Mouse (Mus musculus) embryo, embryonic 11.5 days (tissue): ENCODE results near the gene Zfp335.

Experiments used
- DNase-seq: peaks from one replicate; pipeline ENCODE4 v3.0.0-alpha.2; 2012; ENCODE audit warnings: low read depth, low spot score

The Zfp335 gene

DNA sequence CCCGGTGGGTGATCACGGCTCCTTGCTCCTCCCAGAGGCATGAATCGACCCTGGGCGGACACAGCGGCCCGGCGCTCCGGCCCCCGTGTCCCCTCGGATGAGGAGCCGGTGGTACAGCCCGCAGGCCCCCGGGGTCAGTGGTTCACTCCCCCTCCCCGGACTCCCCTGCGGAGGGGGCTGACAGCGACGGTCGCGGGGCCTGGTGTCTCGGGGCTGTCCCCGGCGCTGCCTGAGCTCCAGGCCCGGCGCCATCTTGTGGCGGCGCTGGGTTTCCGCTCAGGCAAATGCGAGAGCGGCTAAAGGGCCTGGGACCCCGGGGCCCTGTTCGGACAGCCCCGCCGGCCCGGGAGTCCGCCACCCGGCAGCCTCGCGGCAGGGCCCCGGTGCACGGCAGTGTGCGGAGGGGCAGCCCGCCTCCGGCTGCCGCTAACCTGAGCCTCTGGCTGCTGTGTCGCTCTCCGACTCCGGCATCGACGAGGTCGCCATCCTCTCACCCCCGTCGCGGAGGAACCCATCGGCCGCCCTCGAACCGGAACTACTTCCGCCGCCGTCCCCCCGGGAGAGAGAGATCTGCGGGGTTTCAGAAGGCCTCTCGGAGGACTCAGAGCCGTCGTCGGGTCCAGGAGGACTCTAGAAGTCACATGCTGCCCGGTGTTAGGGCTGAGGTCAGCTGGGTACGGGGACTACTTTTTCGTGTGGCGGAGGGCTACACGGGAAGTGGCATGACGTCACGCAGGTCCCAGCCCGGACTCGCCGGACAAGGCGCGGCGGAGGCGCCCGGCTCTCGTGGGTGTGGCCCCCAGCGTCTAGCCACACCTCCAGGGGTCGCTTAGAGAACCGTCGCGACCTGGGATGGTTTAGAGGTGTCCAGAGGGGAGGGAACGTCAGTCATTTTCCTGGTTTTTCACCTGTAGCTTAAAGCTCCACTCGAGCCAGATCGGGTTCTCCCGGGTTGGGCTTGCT is at the start of gene Zfp335:
Zfp335 (minus strand) TSS at position 672 of the 963 bp plus-strand sequence.
- peak; percentile 91 for DNase-seq

DNA sequence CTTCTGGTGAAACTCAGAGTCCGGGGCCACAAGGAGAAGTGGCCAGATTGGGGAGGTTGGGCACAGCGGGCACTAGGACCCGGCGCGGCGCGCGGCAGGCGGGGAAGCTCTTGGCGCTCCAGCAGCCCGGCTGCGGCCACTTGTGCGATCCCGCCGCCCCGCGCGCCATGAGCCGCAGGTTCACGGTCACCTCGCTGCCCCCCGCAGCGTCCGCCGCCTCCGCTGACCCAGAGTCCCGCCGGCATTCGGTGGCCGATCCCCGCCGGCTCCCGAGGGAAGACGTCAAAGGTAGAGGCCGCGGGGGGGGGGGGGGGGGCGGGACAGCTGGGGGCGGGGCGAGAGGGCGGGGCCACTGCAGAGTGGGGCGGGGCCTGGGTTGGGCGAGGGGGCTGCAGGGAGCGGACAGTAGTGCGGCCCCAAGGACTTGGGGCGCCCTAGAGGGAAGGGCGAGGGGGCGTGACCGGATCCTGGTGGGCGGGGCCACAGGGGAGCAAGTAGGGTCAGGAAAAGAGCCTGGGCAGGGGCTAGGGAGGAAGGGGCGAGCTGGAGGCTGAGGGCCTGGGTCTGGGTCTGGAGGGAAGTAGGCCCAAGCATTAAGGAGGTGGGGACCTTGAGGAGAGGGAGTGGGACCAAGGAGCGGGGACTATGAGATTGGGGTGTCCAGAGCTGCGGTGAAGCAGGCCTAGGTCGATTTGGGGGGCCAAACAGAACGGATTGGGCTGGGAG is 49.3 kb upstream of the Zfp335 start, which contains the start of gene Slc12a5:
Slc12a5 (plus strand) TSS at position 87 of the 726 bp plus-strand sequence.
- no peak for DNase-seq

DNA sequence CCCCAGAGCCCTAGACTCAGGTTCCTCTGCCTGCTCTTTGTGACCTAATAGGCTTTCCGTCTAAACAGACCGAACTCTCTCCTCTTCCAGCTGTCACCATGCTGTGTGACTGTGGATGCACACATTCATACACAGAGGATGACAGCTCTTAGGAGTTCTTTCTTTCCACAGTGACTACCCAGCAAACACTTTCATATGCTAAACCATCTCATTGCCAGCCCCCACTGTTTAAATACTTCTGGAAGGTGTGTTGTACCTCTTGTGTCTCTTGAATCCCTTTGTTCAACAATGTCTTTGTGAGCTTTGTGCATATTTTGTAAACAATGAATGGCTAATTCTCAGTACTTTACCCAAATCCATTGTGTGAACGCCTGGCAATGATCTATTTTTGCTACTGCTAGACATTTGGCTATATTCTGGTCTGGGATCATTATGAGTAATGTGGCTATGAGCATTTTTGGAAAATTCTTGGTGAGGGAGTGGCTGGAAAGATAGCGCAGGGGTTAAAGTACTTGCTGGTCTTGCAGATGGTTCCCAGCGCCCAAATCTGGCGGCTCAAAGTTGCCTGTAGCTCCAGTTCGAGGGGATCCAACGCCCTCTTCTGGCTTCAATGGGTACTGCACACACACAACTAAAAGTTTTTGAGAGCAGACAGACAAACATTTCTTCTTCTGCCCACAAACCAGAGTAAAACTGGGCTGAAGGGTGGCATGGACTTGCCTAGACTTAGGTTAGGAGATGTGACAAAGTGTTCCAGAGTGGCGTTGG is 46.2 kb upstream of the Zfp335 start:
- no peak for DNase-seq

DNA sequence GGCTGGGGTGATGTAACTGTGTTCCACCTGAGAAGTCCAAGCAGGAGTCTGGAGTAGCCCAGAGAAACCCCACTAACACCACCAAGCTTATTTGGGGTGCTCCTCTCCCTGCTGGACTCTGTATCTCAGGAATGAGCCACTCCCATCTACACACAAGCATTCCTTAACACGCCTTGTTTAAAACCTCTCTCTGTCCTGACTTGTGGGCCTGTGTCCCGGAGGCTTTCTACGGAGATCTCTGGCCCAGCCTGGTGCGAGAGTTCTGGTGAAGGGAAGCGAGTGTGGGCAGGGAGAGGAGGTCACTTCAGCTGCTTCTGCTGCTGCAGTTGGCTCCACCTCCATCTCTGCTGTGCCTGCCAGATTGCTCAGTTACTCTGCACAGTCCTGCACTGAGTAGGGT is 44.6 kb upstream of the Zfp335 start:
- no peak for DNase-seq

DNA sequence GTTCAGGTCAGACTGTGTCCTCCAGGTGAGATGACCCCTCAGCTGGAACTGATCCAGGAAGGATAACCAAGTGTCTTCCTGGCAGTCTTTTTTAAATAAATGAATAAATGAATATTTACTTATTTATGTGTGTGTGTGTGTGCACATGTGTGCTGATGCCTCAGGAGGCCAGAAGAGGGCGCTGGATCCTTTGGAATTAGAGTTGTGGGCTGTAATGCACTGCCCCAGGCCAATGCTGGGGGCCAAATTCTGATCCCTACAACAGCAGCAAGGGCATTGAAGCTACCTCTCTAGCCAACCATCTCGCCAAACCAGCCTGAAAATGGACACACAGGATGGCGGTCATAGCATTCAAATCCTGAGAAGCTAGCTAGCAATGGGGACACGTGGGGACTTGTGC is 44.2 kb upstream of the Zfp335 start:
- DNase-seq: no peak

DNA sequence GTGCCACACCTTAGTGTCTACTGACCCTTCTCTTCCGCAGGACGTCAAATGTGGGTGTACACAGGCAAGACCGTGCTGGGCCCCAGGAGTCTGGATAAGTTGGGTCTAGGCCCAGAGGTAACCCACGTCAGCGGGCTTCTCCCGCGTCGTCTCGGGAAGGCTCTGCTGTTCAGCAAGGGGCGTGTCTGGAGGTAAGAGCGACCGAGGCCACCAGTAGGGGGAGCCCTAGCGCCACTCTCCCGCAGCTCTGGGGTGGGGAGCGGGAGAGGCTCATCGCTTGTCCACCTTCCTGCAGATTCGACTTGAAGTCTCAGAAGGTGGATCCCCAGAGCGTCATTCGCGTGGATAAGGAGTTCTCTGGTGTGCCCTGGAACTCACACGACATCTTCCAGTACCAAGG is 41.7 kb upstream of the Zfp335 start:
- no peak for DNase-seq

DNA sequence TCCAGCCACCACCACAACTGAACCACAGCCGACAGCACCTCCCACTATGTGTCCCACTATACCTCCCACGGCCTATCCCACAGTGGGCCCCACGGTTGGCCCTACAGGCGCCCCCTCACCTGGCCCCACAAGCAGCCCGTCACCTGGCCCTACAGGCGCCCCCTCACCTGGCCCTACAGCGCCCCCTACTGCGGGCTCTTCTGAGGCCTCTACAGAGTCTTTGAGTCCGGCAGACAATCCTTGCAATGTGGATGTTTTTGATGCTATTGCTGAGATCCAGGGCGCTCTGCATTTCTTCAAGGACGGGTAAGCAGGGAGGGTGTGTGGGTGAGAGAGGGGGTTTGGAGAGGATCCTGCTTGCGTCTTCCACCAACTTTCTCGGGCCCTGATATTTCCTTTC is 40.9 kb upstream of the Zfp335 start:
- no peak for DNase-seq

DNA sequence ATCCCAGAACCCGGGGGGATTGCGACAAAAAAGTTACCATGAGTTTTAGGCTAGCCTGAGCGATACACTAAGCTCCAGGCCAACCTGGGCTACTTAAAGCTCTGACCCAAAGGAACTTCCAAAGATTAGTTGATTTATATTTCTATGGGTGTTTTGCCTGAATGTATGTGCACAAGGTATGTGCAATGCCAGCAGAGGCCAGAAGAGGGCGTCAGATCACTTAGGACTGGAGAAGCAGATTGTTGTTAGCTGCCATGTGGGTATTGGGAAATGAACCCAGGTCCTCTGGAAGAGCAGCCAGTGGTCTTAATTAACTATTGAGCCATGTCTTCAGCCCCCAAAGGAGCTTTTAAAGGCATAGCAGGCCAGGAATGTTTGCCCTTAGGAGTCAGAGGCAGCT is 40.2 kb upstream of the Zfp335 start:
- DNase-seq: no peak

DNA sequence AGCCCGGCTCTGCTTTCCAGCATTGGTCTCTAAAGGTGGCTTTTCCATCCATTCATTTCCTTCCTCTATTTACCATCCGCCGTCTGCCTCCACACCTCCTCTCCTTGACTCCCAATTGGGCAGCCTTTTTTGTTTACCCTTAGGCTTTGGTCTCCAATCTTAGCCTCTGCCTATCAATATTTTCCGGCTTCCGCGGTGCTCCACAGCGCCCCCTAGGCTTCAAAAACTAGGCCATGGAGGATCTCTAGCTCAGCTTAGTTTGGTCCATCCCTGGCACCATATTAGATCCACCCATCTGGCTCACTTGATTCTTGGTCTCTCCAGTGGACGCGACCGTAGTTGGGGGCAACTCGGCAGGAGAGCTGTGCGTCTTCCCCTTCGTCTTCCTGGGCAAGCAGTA is 38.9 kb upstream of the Zfp335 start:
- no peak for DNase-seq

DNA sequence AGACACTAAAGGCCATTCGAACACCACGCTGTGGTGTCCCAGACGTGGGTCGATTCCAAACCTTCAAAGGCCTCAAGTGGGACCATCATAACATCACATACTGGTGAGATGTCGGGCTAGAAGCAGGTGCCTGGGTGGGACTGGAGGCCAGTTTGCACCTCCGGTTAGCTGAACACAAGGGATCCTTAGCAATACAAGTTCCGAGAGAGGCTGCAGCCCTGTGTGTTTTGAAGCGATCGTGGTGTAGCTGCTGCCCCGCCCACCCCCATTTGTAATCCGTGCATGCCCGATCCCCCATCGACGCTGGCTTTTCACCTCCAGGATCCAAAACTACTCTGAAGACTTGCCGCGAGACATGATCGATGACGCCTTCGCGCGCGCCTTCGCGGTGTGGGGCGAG is 37.4 kb upstream of the Zfp335 start:
- no peak for DNase-seq

DNA sequence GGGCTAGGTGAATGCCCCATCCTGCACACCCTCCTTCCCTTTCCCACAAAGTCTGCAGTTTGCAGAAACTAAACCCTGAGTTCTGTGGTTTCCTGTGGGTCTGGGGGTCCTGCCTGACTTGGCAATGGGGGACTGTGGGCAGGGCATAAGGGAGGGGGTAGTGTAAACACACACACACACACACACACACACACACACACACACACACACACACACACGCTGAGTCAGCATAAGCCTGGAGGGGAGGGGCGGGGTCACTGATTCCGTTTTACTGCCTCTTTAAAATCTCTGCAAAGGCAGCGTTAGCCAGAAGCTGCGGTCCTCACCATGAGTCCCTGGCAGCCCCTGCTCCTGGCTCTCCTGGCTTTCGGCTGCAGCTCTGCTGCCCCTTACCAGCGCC is 36.4 kb upstream of the Zfp335 start:
- no peak for DNase-seq

DNA sequence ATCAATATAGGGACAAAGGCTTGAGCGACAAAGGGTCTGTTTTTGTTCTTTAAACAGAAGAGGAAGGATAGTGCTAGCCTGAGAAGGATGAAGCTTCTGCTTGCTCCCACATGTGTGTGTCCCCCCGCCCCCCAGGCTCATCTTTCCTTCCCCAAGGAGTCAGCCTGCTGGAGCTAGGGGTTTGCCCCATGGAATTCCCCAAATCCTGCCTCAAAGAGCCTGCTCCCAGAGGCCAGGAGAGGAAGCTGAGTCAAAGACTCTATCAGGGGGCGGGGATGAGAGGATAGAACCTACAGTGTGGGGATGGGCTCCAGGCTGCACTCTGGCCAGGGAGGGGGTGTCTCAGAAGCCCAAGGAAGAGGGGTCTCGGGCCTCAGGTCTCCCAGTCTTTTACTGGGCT is 35.9 kb upstream of the Zfp335 start:
- no peak for DNase-seq

DNA sequence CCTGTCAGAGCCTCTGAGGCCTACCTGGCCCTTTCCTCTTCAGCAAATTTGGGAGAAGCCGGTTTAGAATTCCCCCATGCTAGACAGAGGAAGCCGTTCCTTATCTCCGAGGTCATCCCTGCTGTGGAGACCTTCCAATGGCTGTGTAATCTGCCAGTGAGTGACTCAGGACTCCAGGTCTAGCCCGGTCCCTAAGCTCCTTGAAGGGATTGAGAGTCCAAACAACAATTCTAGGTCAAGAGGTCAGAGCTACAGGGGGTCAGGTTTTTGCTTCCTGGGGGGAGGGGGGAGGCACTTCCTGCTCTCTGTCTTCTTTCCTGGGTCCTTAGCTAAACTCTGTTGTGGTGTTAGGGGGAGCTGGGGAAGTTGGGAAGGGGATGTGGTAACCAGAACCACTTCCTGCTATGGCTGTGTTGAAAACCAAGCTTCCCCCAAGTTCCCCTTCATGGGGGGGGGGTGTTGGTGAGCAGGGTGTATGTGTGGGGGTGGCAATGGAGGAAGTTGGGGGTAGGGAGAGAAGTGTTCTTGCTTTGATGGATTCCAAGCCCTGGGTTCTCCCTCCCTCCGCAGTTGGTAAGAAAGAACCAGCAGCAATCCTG is 31.2 kb upstream of the Zfp335 start:
- no peak for DNase-seq

DNA sequence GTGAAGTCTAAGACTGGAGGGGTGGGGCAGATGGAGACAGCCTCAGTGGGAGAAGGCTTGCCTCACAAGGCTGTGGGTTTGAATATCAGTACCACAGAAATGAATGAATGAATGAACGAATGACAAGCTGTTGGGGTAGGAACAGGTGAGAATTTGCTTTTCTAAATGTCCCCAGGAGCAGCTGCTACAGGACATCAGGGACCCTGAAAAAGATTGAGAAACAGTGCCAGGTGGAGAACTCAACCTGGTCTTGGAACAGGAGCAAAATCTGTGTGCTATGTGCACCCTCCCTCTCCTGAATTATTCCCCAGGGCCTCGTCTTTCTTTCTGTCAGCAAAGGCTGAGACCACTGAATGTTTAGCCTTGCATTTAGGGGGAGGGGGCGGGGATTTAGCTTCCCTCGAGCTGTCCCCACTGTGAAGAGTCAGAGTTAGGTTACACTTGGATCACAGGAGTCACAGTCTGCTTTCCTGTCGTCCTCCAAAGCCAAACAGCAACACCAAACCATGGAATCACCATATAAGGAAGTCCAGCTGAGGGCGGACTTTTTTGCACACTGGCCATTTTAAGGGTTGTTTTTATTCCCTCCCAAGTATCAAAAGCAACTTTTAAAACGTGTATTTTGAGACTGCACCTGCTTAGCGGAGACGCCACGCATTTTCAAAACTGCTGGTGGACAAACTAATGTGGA is 28.7 kb upstream of the Zfp335 start, which contains the start of gene Mmp9:
Mmp9 (plus strand) TSS at position 641 of the 691 bp plus-strand sequence.
- peak; percentile 38 for DNase-seq

DNA sequence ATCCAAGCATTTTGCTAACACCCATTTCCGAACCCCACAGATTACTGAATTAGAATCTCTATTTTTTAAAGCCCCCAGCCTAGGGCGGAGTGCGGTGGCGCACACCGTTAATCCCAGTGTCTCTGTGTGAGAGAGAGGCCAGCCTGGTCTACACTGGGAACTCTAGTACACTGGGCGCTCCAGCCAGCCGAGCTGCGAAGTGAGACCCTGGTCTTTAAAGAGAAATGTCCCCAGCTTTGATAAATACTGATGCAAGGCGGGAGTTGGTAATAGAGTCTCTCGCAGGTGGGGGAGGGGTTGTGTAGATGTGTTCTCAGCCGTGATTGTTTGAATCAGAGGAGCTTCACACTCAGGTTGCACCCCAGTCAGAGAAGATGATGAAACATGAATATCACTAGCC is 27.5 kb upstream of the Zfp335 start:
- no peak for DNase-seq

DNA sequence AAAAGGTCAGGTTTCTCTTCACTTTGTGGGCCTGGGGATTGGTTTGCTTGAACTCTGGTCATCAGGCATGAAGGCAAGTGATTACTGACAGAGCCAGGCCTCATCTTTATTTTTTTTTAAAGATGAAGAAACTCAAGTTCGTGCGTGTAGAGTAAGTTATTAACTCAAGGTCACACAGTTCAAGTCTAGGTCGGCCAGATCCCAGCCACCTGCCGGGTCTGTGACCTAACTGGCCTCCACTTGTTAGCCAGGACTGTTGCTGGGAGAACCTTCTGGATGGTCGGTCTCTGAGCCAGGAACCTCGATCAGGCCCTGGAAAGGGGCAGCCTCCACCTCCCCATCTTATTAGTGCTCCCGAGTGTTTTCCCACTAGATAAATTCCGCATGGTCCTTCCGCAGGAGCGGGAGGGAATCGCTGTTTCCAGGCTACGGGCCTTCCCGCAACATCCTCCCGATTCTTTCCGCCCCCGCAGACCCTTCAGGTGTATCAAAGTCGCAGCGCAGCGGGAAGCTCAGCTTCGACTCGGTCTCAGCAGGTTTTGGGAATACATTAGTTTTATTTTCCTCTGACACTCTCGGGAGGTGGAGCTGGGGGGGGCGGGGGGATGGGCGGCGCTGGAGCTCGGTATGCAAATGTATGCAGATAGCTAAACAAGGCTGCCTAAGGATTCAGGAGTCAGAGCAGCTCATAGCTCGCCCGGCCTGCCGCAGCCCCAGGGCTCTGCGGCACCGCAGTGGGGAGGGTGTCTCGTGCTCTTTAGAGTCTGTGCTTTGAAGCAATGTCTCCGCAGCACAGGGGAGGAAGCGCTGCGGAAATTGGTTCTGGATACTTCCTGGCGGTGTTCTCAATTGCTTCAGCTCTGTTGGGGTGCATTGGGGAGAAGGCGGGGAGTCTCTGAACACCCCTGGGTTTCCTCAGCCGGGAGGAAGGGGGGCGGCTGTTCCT is 26.9 kb upstream of the Zfp335 start:
- no peak for DNase-seq

DNA sequence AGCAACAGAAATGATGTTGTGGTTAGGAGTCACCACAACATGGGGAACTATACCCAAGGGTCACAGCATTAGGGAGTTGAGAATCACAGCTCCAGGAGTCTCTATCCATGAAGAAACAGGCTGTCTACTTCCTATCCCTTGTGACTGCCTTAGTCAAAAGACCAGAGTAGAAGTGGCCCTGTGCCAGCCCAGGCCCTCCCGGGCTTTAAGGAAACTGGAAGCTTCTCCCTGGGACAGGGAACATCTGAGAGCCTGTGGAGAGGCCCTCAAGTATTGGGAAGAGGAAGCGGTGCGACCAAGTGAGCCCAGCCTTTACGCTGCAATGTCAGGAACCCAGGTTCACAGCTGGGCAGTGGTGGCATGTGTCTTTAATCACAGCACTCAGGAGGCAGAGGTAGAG is 24.4 kb upstream of the Zfp335 start:
- DNase-seq: no peak

DNA sequence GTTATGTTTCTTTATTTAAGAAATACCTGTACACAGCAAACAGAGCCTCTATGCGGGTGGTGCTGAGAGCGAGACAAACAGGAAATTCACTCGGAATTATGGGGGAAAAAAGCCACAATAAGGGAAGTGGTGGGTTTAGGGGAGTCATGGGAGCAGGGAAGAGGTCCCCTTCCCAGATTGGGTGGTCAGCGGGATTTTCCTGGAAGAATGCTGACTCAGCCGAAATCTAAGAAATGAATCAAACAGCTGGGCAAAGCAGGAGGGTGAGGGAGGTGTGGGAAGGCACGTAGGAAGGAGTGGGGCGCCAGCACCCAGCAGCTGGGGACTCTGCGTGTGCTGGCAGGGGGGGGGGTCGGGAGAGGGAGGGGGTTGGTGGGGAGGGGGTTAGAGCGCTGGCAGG is 22.0 kb upstream of the Zfp335 start:
- no peak for DNase-seq

DNA sequence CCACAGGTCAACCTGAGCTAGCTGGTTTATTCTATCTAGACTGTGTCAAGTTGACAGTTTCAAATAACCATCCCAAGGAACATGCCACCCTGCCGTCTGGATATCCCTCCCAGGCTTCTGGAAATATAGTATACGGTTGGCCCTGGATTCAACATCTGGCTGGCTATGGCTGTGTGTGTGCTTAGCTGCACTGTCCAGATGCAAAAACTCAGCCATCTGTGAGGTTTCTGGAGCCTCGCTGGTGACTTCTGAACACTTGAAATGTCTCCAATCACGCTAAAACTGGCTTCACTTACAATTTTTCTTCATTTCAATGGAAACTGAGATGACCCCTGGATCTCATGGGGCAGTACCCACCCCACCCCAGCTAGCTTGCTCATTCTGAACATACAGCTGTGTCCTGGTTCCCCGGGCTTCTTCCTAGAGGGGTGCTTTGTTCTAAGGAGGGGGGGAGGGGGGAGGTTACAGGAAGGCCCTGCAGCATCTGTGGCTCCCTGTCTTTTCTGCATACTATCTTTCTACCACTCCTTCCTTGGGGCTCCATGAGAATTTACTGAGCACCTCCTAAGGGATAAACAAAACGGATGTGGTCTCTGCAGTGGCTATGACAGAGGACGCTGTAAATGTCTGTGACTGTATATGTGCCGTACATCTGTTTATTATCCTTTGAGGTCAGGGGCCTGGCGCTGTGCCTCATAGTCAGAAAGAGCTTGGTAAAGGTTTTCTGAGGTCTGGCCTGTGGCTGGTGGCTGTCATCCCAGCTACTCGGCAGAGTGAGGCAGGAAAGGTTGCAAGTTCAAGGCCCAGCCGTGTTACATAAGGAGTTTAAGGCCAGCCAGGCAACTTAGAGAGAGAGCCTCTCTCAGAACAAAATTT is 19.4 kb upstream of the Zfp335 start:
- no peak for DNase-seq
